Mouse (Mus musculus) cerebellum, adult 9-10 months (tissue): ENCODE data around the gene Lcn3.
A peak's percentile ranks its signal among the peaks of the same experiment; 100 is the strongest.
"Not testable (repeated sequence)": the region's sequence is repeated elsewhere in the genome, so short reads cannot be mapped to it uniquely, and the experiment has no call there.

Experiments used
- DNase-seq: peaks from one replicate; pipeline ENCODE4 v3.0.0; 2022

The Lcn3 gene

GRCm38 (mm10) chr2:25765269-25765668 is at the start of gene Lcn3:
Gene Lcn3, plus strand, starts transcription at chr2:25765569.
- no peak for DNase-seq

GRCm38 (mm10) chr2:25717222-25717621 is 48.1 kb upstream of the Lcn3 start:
- DNase-seq = no peak

GRCm38 (mm10) chr2:25733199-25733930 is 32.0 kb upstream of the Lcn3 start:
- no peak for DNase-seq

GRCm38 (mm10) chr2:25736709-25737108 is 28.7 kb upstream of the Lcn3 start, which contains the start of gene Obp2b:
Gene Obp2b, plus strand, starts transcription at chr2:25737009.
- not testable (repeated sequence) for DNase-seq

GRCm38 (mm10) chr2:25741671-25742070 is 23.7 kb upstream of the Lcn3 start:
- no peak for DNase-seq

- no peak for DNase-seq
Measured at GRCm38 (mm10) chr2:25754201-25754600, 11.2 kb upstream of the Lcn3 start.

- no peak for DNase-seq
Measured at GRCm38 (mm10) chr2:25758064-25758625, 7.2 kb upstream of the Lcn3 start.

GRCm38 (mm10) chr2:25767764-25768163 is 2.4 kb downstream of the Lcn3 start:
- no peak for DNase-seq

GRCm38 (mm10) chr2:25773507-25773906 is 8.1 kb downstream of the Lcn3 start:
- no peak for DNase-seq

- DNase-seq = no peak
Measured at GRCm38 (mm10) chr2:25774640-25775039, 9.3 kb downstream of the Lcn3 start.

GRCm38 (mm10) chr2:25775991-25776390 is 10.6 kb downstream of the Lcn3 start:
- DNase-seq = no peak

- DNase-seq = no peak
Measured at GRCm38 (mm10) chr2:25776717-25777116, 11.3 kb downstream of the Lcn3 start, which contains the start of gene Lcn11. Gene Lcn11, plus strand, starts transcription at chr2:25777017.

GRCm38 (mm10) chr2:25779076-25779475 is 13.7 kb downstream of the Lcn3 start:
- no peak for DNase-seq

GRCm38 (mm10) chr2:25780921-25781320 is 15.6 kb downstream of the Lcn3 start:
- peak; percentile 29 for DNase-seq

GRCm38 (mm10) chr2:25781957-25782356 is 16.6 kb downstream of the Lcn3 start, which contains the start of gene Gm13539:
Gene Gm13539, plus strand, starts transcription at chr2:25782257.
- no peak for DNase-seq

GRCm38 (mm10) chr2:25785573-25786322 is 20.4 kb downstream of the Lcn3 start:
- DNase-seq = no peak

GRCm38 (mm10) chr2:25789092-25789491 is 23.7 kb downstream of the Lcn3 start:
- no peak for DNase-seq

- DNase-seq = no peak
Measured at GRCm38 (mm10) chr2:25797635-25798034, 32.3 kb downstream of the Lcn3 start.

GRCm38 (mm10) chr2:25798065-25798464 is 32.7 kb downstream of the Lcn3 start:
- DNase-seq = no peak

- DNase-seq = no peak
Measured at GRCm38 (mm10) chr2:25811711-25812110, 46.3 kb downstream of the Lcn3 start.

- no peak for DNase-seq
Measured at GRCm38 (mm10) chr2:25813364-25813763, 48.0 kb downstream of the Lcn3 start.

- DNase-seq = not testable (repeated sequence)
Measured at GRCm38 (mm10) chr2:25815748-25816147, 50.4 kb downstream of the Lcn3 start, which contains the start of gene Glt6d1. Gene Glt6d1, minus strand, starts transcription at chr2:25815848.
